Mouse (Mus musculus) hindlimb bud, embryonic 11.5 days (tissue): ENCODE results near the gene Krt34.

Source experiments
- DNase-seq: peaks from one replicate; pipeline ENCODE4 v3.0.0-alpha.2; 2012; ENCODE audit warnings: low read depth, low spot score; ENCODE audit errors: extremely low spot score

The Krt34 gene

DNA sequence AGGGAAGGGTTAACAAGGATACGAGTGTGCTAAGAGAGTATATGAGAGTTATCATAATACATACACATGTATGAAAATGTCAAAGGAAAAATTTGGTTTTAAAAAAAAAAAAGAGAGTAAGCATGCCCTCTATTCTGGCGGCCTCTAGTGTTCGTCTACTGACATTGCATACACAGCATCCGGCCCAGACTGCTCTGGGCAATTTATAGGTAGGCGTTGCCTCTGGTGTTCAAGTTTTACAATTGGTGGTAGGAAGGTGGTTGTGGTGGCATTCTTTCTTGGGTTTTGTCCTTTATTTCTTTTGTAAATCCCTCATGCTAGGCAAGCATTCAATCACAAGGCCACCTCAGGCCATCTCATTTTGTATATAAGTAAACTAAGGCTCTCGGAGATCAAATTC is 36.5 kb downstream of the Krt34 start:
- DNase-seq = no peak

- DNase-seq = no peak
These were observed 42.3 kb downstream of the Krt34 start for GRCm38 (mm10) chr11:99999091-99999490.

DNA sequence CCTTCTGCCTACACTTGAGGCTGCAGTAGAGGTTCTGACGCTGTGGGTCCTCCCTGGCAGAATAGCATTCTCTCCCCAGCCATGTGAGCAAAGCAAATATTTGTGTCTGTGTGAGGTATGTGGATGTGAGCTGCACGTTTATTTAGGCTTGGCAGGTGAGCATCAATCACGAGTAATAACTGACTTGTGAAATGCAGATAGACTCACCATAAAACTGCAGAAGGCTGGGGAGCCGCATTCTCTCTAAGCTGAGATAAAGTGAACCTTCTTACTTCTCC is 47.0 kb downstream of the Krt34 start:
- DNase-seq = no peak

- no peak for DNase-seq
These were observed 47.6 kb downstream of the Krt34 start, which contains the start of gene Krtap17-1 for GRCm38 (mm10) chr11:99993620-99994383. Gene Krtap17-1, minus strand, starts transcription at chr11:99993994.

GRCm38 (mm10) chr11:99990571-99990970 is 50.8 kb downstream of the Krt34 start:
- DNase-seq = no peak

DNA sequence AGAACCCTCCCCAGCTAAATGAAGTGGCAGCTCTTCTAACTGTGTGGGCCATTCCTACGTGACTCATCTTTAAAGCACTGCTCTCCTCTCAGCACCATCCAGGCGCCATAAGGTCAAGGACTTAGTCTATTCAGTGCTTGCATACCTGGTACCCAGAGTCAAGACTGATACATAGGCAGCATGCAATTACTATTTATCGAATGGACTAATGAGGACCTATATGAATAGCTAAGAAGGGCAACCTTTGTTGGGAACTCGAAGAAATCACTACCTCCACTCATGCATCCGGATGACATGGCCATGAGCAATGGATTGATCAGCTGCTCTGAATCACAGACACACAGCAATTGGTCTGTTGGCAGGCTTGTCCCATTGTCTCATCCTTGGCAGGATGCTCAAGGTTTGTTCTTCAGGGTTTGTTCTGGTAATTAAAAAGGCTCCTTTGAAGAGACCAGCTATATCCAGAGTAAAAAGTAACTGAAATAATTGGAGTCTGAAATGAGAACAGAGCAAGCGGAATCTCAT is 51.4 kb downstream of the Krt34 start:
- DNase-seq = no peak

DNA sequence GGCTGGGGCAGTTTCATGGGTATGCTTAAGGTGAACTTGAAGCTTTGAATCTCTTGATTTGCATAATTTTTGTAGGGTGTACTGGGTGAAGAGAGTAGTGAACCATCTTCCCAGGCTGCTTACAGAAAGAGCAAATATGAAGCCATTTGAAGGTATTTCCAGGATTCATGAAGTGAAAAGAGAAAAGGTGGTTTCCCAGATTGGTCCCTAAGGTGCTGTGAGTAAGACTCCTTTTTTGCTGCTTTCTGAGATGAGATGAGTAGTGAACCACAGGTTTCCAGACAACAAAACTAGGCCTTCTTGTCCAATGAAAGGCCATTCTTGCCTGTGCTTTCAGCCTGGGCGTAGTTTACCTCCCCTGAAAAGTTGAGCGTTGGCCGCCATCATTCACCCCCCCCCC is 52.8 kb downstream of the Krt34 start:
- no peak for DNase-seq
